Mouse (Mus musculus) embryonic fibroblast, embryonic 13.5 days (primary cell): ENCODE results near the gene Rae1.

Experiments
- CTCF ChIP-seq: IDR thresholded peaks from 2 replicates; pipeline ENCODE4 v1.5.1; 2011; ENCODE audit warnings: mild to moderate bottlenecking, control low read depth, low read length, moderate library complexity, borderline replicate concordance; ENCODE audit not compliant: insufficient read depth
- POLR2A ChIP-seq: IDR thresholded peaks from 2 replicates; pipeline ENCODE4 v1.6.1; 2011; ENCODE audit warnings: low read depth, mild to moderate bottlenecking, control low read depth, low read length, moderate library complexity

DNA sequence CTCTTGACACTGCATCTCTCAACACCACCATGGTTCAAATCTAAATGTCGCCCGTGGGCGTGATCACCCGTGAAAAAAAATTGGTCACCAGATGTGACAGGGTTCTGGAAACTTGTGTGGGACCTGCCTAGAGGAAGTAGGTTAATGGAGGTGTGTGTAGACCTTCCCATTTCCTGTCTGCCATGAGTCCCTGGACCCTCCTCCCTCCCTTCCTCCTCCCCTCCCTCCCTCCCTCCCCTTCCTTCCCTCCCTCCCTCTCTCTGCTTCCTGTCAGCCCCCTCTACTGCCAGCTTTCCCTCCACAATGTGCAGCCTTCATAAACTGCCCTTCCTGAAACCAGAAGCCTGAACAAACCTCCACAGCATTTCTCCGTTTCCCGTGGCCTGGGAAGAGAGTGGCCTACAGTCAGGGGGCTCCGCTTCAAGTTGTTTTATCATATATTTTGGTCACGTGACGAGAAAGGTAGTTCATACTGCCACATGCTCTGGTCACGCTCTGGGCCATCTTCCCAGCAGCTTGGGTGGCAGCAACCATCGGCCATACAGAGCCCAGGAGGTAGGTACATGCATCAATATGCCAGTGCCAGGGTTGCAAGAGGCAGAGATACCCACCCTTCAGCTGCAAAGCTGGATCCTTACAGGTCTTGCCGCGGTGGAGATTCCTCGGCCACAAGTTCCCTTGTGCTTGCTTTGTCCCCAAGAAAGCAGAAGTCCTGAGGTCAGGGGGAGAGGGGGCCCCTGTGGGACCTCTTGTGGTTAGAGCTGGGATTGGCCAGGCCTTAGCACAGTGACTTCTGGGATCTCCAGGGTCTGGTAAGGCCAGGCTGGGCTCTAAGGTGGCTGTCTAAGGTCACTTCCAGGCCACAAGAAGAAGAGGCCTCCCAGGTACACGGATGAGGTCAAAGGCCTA, 61.8 kb downstream of the Rae1 start:
- TF ChIP-seq CTCF (no peak), POLR2A (no peak)
